Mouse (Mus musculus) lung, adult 2 months (tissue): ENCODE results near the gene Ptprd. TPM values are rescaled to one million over a fixed set of nuclear protein-coding genes. Genes with fewer than 3 reads are reported as not detected.

Experiments
- DNase-seq: peaks from one replicate; pipeline ENCODE4 v3.0.0; 2022
- H3K4me1 ChIP-seq: fragments of 200-500 bp; 2 replicates; pipeline ENCODE4 v1.6.1; 2011; ENCODE audit warnings: low read length; ENCODE audit not compliant: control insufficient read depth, insufficient read depth
- H3K4me3 ChIP-seq: fragments of 200-500 bp; replicated peaks from 2 replicates; pipeline ENCODE3; 2011; ENCODE audit warnings: low read depth, mild to moderate bottlenecking, control low read depth, low read length; ENCODE audit errors: extremely low read depth
- CTCF ChIP-seq: fragments of 200-500 bp; IDR thresholded peaks from 2 replicates; pipeline ENCODE4 v1.5.1; 2011; ENCODE audit warnings: mild to moderate bottlenecking, low read length, control low read depth; ENCODE audit not compliant: insufficient read depth
- POLR2A ChIP-seq: fragments of 200-500 bp; IDR thresholded peaks from 2 replicates; pipeline ENCODE4 v1.6.1; 2011; ENCODE audit warnings: low read depth, mild to moderate bottlenecking, control low read depth, low read length, borderline replicate concordance; ENCODE audit errors: extremely low read depth
- WGBS: fragments of 180-500 bp; shearing (Covaris S2); methylation state at CpG from one replicate; pipeline ENCODE4 v1.1.7; 2018; 5-methylcytosine and 5-hydroxymethylcytosine counted together
- polyA plus RNA-seq: library from polyadenylated mRNA; depleted of rRNA; stranded (reverse); fragments of >200 nt; gene quantifications from 2 replicates; pipeline ENCODE4 v1.2.3, GENCODE M21; 2012

Ptprd gene
- polyA plus RNA-seq, 1 experiment = 13.4 TPM

- H3K4me1 ChIP-seq = no peaks in the 10 kb centered on the region
- H3K4me3 ChIP-seq = no peak overlapping the region
- TF ChIP-seq POLR2A = no peak
- no peak for TF ChIP-seq CTCF
- WGBS = 79% methylated on average over 3 of the region's 3 CpGs
- no peak for DNase-seq
Observed at GRCm38 (mm10) chr4:76297375-76297774, 1914.4 kb downstream of the Ptprd start.

- TF ChIP-seq CTCF (no peak), POLR2A (no peak)
- Histone ChIP-seq H3K4me1 (no peaks in the 10 kb centered on the region; the same call in 1 of the 2 replicates), H3K4me3 (no peak overlapping the region)
- no peak for DNase-seq
- 70% methylated on average over 8 of the region's 8 CpGs for WGBS
Observed at GRCm38 (mm10) chr4:76292733-76293357, 1918.9 kb downstream of the Ptprd start.

GRCm38 (mm10) chr4:76290484-76290818 is 1921.3 kb downstream of the Ptprd start:
- DNase-seq = no peak
- no peak for TF ChIP-seq CTCF
- no peak for TF ChIP-seq POLR2A
- 83% methylated on average over 1 of the region's 1 CpGs for WGBS

GRCm38 (mm10) chr4:76289612-76290483 is 1921.9 kb downstream of the Ptprd start:
- no peak for TF ChIP-seq POLR2A
- TF ChIP-seq CTCF = no peak
- H3K4me3 ChIP-seq = no peak overlapping the region
- 56% methylated on average over 12 of the region's 12 CpGs for WGBS
- no peak for DNase-seq
- no peaks in the 10 kb centered on the region; the same call in 1 of the 2 replicates for H3K4me1 ChIP-seq

More at GRCm38 (mm10) chr4:76290484-76290818, 1921.3 kb downstream of the Ptprd start:
- no peaks in the 10 kb centered on the region; the same call in 1 of the 2 replicates for H3K4me1 ChIP-seq
- H3K4me3 ChIP-seq = no peak overlapping the region

GRCm38 (mm10) chr4:76286016-76286415 is 1925.7 kb downstream of the Ptprd start:
- H3K4me3 ChIP-seq = no peak overlapping the region
- 55% methylated on average over 2 of the region's 2 CpGs for WGBS
- no peak for TF ChIP-seq POLR2A
- TF ChIP-seq CTCF = no peak

GRCm38 (mm10) chr4:76282886-76283285 is 1928.9 kb downstream of the Ptprd start:
- no peaks in the 10 kb centered on the region for H3K4me1 ChIP-seq
- no peak overlapping the region for H3K4me3 ChIP-seq
- 52% methylated on average over 4 of the region's 4 CpGs for WGBS
- TF ChIP-seq POLR2A = no peak
- TF ChIP-seq CTCF = no peak
- no peak for DNase-seq

More at GRCm38 (mm10) chr4:76286016-76286415, 1925.7 kb downstream of the Ptprd start:
- H3K4me1 ChIP-seq = no peaks in the 10 kb centered on the region
- no peak for DNase-seq

- Histone ChIP-seq H3K4me3 (no peak overlapping the region), H3K4me1 (no peaks in the 10 kb centered on the region)
- WGBS = 81% methylated on average over 4 of the region's 4 CpGs
- no peak for DNase-seq
- TF ChIP-seq CTCF (no peak), POLR2A (no peak)
Observed at GRCm38 (mm10) chr4:76262727-76263126, 1949.0 kb downstream of the Ptprd start.

- no peak overlapping the region for H3K4me3 ChIP-seq
- TF ChIP-seq POLR2A (no peak), CTCF (no peak)
- H3K4me1 ChIP-seq = no peaks in the 10 kb centered on the region
- no peak for DNase-seq
- WGBS = 79% methylated on average over 1 of the region's 1 CpGs
Observed at GRCm38 (mm10) chr4:76260686-76261085, 1951.1 kb downstream of the Ptprd start.

- no peak for TF ChIP-seq CTCF
- no peak for TF ChIP-seq POLR2A
- Histone ChIP-seq H3K4me3 (no peak overlapping the region), H3K4me1 (no peaks in the 10 kb centered on the region)
- DNase-seq = no peak
- WGBS = 49% methylated on average over 3 of the region's 3 CpGs
Observed at GRCm38 (mm10) chr4:76260286-76260685, 1951.5 kb downstream of the Ptprd start.

- 63% methylated on average over 2 of the region's 2 CpGs for WGBS
- Histone ChIP-seq H3K4me1 (no peaks in the 10 kb centered on the region), H3K4me3 (no peak overlapping the region)
- TF ChIP-seq CTCF (no peak), POLR2A (no peak)
- no peak for DNase-seq
Observed at GRCm38 (mm10) chr4:76259636-76260035, 1952.1 kb downstream of the Ptprd start.
